Mouse (Mus musculus): ENCODE data around the gene Rnf148. TPM values are rescaled to one million over a fixed set of nuclear protein-coding genes. Genes with fewer than 3 reads are reported as not detected.

Gene Rnf148
- not detected in 2 replicates for polyA plus RNA-seq (2015; fragmentation: Nextera tagmentation; extraction: Ambion mirVana)

DNA sequence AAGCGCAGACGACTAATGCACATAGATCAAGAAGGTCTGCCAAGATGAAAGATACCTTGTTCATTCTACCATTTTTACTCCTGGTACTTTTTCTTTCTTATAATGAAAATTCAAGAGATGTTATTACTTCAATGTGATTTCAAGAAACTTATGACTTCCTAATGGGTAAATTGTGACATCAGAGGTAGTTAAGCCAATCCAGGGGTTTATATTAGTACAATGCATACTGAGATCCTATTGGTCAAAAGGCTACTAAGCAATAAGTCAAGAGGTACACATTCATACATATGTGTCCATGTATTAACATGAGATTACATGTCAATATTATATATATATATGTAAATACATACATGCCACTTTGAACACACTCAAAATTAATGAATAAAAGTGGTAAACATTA, at the start of gene Rnf148:
Gene Rnf148 (minus strand): TSS at position 101 of the 400 bp plus-strand sequence.
- 92% methylated on average over 2 of the region's 2 CpGs for WGBS
- Histone ChIP-seq H3K9ac (ENCODE audit: low read depth, low read length) (no peak within 1 kb of the TSS), H3K27me3 (ENCODE audit: insufficient read depth, low read length) (no peaks in the 10 kb centered on the region), H3K4me2 (ENCODE audit: low read length) (no peak within 1 kb of the TSS), H3K4me3 (replicated peaks; ENCODE audit: low read depth, low read length) (no peak within 1 kb of the TSS), H3K36me3 (ENCODE audit: insufficient read depth, low read length) (no peaks in the 10 kb centered on the region), H3K27ac (no peak within 1 kb of the TSS), H3K9me3 (replicated peaks; ENCODE audit: low read length) (no peaks in the 10 kb centered on the region), H3K4me1 (replicated peaks; ENCODE audit: insufficient read depth, low read length) (no peaks in the 10 kb centered on the region)
- DNase-seq (ENCODE audit: low spot score): no peak
- no peak for TF ChIP-seq CTCF (IDR thresholded peaks at IDR 0.05; ENCODE audit: low read depth)
- no peak for ATAC-seq (replicated peaks; ENCODE audit: low FRiP score, low read depth)

DNA sequence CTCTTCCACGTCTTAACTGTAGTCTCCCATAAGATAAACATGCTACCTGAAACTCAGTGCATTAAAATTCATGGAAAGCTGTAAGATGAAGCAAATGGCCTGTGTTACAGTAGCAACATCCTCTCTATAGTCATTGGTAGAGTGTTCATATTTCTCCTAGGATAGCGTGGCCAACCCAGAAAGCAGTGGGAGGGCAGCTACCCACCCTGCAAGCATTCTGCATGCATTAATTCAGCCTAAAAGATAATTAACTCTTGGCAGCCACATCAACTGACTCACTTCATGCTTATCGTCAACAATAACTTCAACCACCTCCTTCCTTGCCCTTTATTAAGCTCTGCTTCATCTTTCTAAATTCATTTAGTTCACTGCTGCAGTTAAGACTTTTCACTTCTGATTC, 45.9 kb upstream of the Rnf148 start:
- no peak for TF ChIP-seq CTCF (IDR thresholded peaks at IDR 0.05; ENCODE audit: low read depth)
- 61% methylated on average over 3 of the region's 3 CpGs for WGBS
- ATAC-seq (replicated peaks; ENCODE audit: low FRiP score, low read depth): no peak

DNA sequence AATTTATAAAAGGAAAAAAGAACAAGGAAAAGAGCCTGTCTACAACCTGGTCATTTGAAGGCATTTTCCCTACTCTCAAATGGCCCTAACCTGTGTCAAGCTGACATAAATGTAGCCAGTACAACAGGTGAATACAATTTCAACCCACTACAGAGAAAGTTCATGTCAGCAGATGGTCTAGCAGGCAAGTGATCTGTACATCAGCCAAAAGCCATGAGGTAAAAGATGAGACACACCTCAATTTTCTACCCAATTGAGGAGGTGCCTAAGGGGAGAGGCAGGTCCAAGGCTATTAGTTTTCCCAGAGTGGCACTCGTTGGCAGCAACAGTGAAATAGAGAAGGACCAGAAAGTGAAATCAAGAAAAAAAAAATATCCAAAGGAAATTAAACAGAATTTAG, 23.2 kb upstream of the Rnf148 start:
- TF ChIP-seq CTCF (IDR thresholded peaks at IDR 0.05; ENCODE audit: low read depth): no peak
- ATAC-seq (replicated peaks; ENCODE audit: low FRiP score, low read depth): no peak

More for the DNA sequence above, 45.9 kb upstream of the Rnf148 start:
- no peaks in the 10 kb centered on the region for H3K9me3 ChIP-seq (replicated peaks; ENCODE audit: low read length)
- H3K27me3 ChIP-seq (ENCODE audit: insufficient read depth, low read length): no peaks in the 10 kb centered on the region
- H3K9ac ChIP-seq (ENCODE audit: low read depth, low read length): no peak overlapping the region
- no peaks in the 10 kb centered on the region for H3K4me1 ChIP-seq (replicated peaks; ENCODE audit: insufficient read depth, low read length)
- no peaks in the 10 kb centered on the region for H3K36me3 ChIP-seq (ENCODE audit: insufficient read depth, low read length)
- no peak overlapping the region for H3K27ac ChIP-seq
- DNase-seq (ENCODE audit: low spot score): no peak
- H3K4me2 ChIP-seq (ENCODE audit: low read length): no peak overlapping the region
- H3K4me3 ChIP-seq (replicated peaks; ENCODE audit: low read depth, low read length): no peak overlapping the region

DNA sequence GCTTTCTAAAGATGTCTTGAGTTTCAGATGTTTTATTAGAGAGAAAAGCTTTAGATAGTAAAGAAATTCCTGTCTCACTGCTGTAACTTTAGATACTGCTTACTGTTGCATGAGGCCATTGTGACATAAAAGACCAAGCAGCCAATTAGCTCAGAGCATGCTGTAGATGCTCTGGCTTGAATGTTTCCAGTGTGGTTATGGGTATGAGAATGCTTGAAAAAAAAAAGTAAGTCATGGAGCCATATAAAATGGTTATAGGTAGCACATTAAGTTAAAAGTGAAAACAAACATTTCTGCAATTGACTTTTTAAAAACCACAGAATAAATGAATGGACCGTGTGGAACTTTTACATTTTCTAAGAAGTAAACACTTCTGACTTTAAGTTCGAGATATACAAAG, 4.7 kb downstream of the Rnf148 start, which contains the start of gene Rnf133:
Gene Rnf133 (minus strand): TSS at position 101 of the 400 bp plus-strand sequence.
- no peaks in the 10 kb centered on the region for H3K9me3 ChIP-seq (replicated peaks; ENCODE audit: low read length)
- no peak within 1 kb of the TSS for H3K4me3 ChIP-seq (replicated peaks; ENCODE audit: low read depth, low read length)
- ATAC-seq (replicated peaks; ENCODE audit: low FRiP score, low read depth) (no peak), DNase-seq (ENCODE audit: low spot score) (no peak)
- no peaks in the 10 kb centered on the region for H3K4me1 ChIP-seq (replicated peaks; ENCODE audit: insufficient read depth, low read length)
- H3K36me3 ChIP-seq (ENCODE audit: insufficient read depth, low read length): no peaks in the 10 kb centered on the region
- H3K27me3 ChIP-seq (ENCODE audit: insufficient read depth, low read length): no peaks in the 10 kb centered on the region
- WGBS: 72% methylated on average over 2 of the region's 2 CpGs
- TF ChIP-seq CTCF (IDR thresholded peaks at IDR 0.05; ENCODE audit: low read depth): no peak
- no peak within 1 kb of the TSS for H3K27ac ChIP-seq
- H3K4me2 ChIP-seq (ENCODE audit: low read length): no peak within 1 kb of the TSS
- no peak within 1 kb of the TSS for H3K9ac ChIP-seq (ENCODE audit: low read depth, low read length)

More for the DNA sequence above, 23.2 kb upstream of the Rnf148 start:
- DNase-seq (ENCODE audit: low spot score): no peak
- Histone ChIP-seq H3K9ac (ENCODE audit: low read depth, low read length) (no peak overlapping the region), H3K4me3 (replicated peaks; ENCODE audit: low read depth, low read length) (no peak overlapping the region), H3K9me3 (replicated peaks; ENCODE audit: low read length) (no peaks in the 10 kb centered on the region), H3K27me3 (ENCODE audit: insufficient read depth, low read length) (no peaks in the 10 kb centered on the region), H3K27ac (no peak overlapping the region), H3K36me3 (ENCODE audit: insufficient read depth, low read length) (no peaks in the 10 kb centered on the region), H3K4me1 (replicated peaks; ENCODE audit: insufficient read depth, low read length) (no peaks in the 10 kb centered on the region), H3K4me2 (ENCODE audit: low read length) (no peak overlapping the region)
- 65% methylated on average over 1 of the region's 1 CpGs for WGBS

DNA sequence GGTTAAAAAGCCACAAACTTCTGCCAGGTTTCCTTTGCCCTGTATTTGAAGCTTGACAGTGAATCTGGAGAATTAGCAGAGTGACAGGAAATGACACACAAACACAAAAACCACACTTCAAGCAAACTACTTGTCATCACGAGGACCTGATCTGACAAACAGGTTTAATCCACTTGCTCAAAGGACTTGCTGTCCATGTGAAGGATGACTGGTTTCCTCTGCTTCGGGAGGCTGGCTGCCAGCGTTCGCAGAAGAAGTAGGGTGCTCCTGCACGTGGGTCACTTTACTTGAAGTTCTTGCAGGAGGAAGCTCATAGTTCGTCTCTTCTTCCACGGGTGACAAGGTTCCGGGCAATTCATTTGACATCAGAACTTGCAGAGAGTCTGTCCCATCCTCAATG, 6.2 kb downstream of the Rnf148 start:
- WGBS: 62% methylated on average over 8 of the region's 8 CpGs
- no peak for ATAC-seq (replicated peaks; ENCODE audit: low FRiP score, low read depth)
- Histone ChIP-seq H3K4me2 (ENCODE audit: low read length) (no peak overlapping the region), H3K27ac (no peak overlapping the region), H3K9me3 (replicated peaks; ENCODE audit: low read length) (no peaks in the 10 kb centered on the region), H3K4me1 (replicated peaks; ENCODE audit: insufficient read depth, low read length) (no peaks in the 10 kb centered on the region), H3K4me3 (replicated peaks; ENCODE audit: low read depth, low read length) (no peak overlapping the region), H3K9ac (ENCODE audit: low read depth, low read length) (no peak overlapping the region), H3K27me3 (ENCODE audit: insufficient read depth, low read length) (no peaks in the 10 kb centered on the region), H3K36me3 (ENCODE audit: insufficient read depth, low read length) (no peaks in the 10 kb centered on the region)
- no peak for TF ChIP-seq CTCF (IDR thresholded peaks at IDR 0.05; ENCODE audit: low read depth)
- DNase-seq (ENCODE audit: low spot score): no peak

DNA sequence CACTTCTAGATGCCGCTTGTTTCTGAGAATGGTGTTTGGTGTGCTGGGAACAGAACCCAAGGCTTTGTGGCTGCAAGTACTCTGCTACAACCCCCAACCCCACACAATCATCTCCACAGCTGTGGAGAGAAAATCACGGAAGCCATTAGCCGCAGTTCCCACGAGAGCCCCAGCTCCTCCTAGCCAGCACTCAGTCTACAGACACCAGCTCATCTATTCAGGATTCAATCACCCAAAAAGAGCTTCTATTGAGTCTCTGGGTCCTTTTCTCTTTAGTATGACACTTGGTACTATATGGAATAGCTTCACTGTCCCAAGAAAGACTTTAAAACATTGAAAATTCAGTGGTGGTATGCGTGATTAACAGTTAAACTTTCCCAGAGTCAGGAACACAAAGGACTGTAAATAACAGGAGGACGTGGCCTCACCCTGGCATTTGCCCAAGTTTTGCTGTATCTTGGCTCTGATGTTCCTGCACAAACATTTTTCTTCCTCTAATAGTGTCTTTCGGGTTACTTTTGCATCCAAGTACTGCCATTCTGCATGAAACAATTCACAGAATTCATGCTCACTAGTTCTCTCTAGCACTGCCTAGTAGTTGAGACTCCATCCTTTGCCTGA, 7.2 kb downstream of the Rnf148 start:
- DNase-seq (ENCODE audit: low spot score): peak; percentile 71
- no peak for TF ChIP-seq CTCF (IDR thresholded peaks at IDR 0.05; ENCODE audit: low read depth)
- WGBS: 59% methylated on average over 7 of the region's 7 CpGs

DNA sequence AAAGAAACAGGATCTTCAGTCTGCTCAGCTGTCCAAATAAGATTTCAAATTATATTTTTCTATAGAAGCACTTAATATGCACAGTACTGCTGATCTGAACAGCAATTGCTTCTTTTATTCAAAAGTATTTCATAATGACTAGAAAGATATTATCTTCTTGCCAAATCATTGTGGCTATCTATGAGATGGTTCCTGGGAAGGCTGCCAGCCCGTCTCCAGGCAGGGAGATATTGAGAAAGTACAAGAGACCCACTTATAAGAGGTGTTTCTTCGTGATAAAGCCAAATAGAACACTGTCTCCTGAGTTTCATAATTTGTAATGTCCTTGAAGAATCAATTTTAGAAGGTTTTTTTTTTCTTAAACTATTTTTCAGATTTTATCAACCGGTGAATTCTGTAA, 17.9 kb downstream of the Rnf148 start:
- ATAC-seq (replicated peaks; ENCODE audit: low FRiP score, low read depth): no peak

More for the DNA sequence above, 7.2 kb downstream of the Rnf148 start:
- H3K36me3 ChIP-seq (ENCODE audit: insufficient read depth, low read length): no peaks in the 10 kb centered on the region
- H3K9me3 ChIP-seq (replicated peaks; ENCODE audit: low read length): no peaks in the 10 kb centered on the region
- H3K4me3 ChIP-seq (replicated peaks; ENCODE audit: low read depth, low read length): no peak overlapping the region
- H3K9ac ChIP-seq (ENCODE audit: low read depth, low read length): no peak overlapping the region
- no peaks in the 10 kb centered on the region for H3K4me1 ChIP-seq (replicated peaks; ENCODE audit: insufficient read depth, low read length)
- no peaks in the 10 kb centered on the region for H3K27me3 ChIP-seq (ENCODE audit: insufficient read depth, low read length)
- no peak overlapping the region for H3K4me2 ChIP-seq (ENCODE audit: low read length)
- H3K27ac ChIP-seq: no peak overlapping the region
- ATAC-seq (replicated peaks; ENCODE audit: low FRiP score, low read depth): no peak

More for the DNA sequence above, 17.9 kb downstream of the Rnf148 start:
- no peaks in the 10 kb centered on the region for H3K36me3 ChIP-seq (ENCODE audit: insufficient read depth, low read length)
- H3K4me1 ChIP-seq (replicated peaks; ENCODE audit: insufficient read depth, low read length): no peaks in the 10 kb centered on the region
- no peaks in the 10 kb centered on the region for H3K9me3 ChIP-seq (replicated peaks; ENCODE audit: low read length)
- H3K9ac ChIP-seq (ENCODE audit: low read depth, low read length): no peak overlapping the region
- H3K4me2 ChIP-seq (ENCODE audit: low read length): no peak overlapping the region
- no peak for TF ChIP-seq CTCF (IDR thresholded peaks at IDR 0.05; ENCODE audit: low read depth)
- no peaks in the 10 kb centered on the region for H3K27me3 ChIP-seq (ENCODE audit: insufficient read depth, low read length)
- no peak overlapping the region for H3K4me3 ChIP-seq (replicated peaks; ENCODE audit: low read depth, low read length)
- 75% methylated on average over 3 of the region's 3 CpGs for WGBS
- no peak for DNase-seq (ENCODE audit: low spot score)
- H3K27ac ChIP-seq: no peak overlapping the region

Measured in kidney, postnatal 0 days (tissue).